Mouse (Mus musculus): ENCODE results near the gene Rab25.

DNA sequence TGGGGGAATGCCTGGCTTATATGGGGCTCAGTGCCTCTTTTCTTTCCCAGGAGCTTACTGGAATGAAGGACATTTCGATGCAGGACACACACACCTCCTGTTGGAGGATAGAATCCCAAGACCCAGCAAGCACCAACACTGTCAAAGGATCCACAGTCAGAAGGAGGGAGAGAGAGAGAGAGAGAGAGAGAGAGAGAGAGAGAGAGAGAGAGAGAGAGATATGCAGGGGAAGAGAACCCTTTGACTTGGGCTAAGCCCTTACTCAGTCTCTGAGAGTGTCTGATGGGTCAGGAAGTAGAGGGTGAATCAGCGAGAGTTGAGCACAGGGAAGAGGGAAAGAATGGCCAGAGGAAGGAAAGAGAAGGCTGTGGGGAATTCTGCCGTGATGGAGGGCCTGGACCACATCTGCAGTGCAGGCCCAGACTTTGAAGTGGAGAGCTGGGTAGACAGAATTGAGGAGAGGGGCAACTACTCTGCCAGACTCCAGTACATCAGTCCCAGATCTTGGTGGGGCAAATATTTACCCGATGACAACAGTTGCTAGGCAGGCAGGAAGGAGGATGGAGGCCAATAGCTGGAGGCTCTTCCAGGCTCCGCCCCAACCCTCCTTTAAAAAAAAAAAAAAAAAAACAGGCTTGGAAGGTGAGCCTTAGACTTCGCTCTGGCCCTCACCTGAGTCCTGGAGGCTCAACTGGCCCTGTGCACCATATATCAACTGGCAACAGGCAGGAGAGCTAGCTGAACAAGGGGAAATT lies 35.8 kb downstream of the Rab25 start:
- TF ChIP-seq CTCF (IDR thresholded peaks at IDR 0.05; ENCODE audit: low read depth, low read length) = no peak
- no peak for TF ChIP-seq TAL1 (conservative IDR thresholded peaks at IDR 0.05; ENCODE audit: low read depth, low read length)
